Mouse (Mus musculus) gastrocnemius, postnatal 25 days (tissue): ENCODE results near the gene Pde4d. TPM values are rescaled to one million over a fixed set of nuclear protein-coding genes. Genes with fewer than 3 reads are reported as not detected.

ENCODE experiments used
- DNase-seq: peaks from one replicate; pipeline ENCODE4 v3.0.0; 2022
- total RNA-seq, 2 experiments: library from RNA; stranded (reverse); gene quantifications; 1 replicate in 1 of 2; 2 replicates in 1 of 2; pipeline ENCODE4 v1.2.3; 2021

The Pde4d gene
- total RNA-seq, 2 experiments from 2014 or later: 153 to 164 TPM

DNA sequence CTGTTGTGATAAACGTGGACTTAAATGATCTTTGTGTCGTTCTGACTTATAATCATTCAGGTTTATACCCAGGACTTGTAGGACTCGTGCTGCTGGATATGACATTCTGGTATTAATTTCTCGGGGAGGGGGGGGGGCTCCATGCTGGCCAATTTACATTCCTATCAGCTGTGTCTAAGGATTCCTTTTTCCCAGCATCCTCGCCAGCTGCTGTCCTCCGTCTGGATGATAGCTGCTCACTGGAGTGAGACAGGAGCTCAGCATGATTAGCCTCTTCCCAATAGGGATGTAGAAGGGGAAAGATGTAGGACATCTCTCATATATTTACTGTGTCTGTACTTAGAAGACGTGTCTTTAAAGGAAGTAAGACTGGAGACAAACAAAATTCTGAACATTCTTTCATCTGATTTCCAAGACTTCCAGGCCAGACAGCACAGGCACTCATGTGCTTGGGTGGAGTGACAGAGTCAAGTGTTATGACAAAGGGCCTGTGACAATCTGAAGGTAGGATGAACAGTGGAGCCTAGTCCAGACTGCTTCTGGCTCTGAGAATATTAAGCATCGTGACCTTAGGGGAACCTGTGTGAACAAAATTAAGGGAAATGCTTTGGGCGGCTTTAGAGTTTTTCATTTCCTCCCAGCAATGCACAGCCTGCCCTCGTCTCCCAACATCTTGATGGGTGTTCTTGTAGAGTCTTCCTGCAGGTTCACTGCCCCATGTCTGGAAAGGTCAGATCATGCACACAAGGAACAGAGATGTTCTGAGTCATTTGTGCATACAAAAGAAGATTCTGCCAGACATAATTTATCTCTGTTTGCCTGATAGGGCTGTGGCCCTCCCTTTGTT lies 1215.4 kb downstream of the Pde4d start:
- DNase-seq: no peak

DNA sequence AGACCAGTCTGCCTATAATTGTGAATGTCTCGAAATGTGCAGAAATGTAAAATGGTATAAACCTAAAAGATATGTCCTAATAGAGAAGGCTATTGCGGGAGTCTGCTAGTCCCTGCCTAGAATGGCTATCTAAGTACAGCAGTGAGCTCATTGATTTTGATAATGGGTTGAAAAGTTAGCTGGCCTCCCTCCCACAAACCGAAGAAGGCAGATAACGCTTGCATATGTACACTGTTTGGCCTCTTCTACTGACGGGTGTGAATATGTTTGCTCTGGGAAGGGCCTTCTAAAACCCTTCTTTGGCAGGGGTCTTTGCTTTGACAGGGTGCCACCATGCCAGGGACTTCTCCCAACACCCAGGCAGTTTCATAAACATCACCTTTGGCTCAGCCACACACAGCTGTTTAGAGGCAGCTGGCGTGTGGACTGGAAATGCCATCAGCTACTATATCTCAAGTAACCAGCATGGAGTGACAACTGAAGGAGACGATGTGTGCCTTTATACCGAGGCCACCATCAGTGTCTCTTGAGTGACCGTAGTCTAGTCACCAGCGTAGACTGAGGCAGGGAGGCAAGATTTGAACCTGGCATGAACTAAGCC lies 1216.2 kb downstream of the Pde4d start:
- DNase-seq: no peak

DNA sequence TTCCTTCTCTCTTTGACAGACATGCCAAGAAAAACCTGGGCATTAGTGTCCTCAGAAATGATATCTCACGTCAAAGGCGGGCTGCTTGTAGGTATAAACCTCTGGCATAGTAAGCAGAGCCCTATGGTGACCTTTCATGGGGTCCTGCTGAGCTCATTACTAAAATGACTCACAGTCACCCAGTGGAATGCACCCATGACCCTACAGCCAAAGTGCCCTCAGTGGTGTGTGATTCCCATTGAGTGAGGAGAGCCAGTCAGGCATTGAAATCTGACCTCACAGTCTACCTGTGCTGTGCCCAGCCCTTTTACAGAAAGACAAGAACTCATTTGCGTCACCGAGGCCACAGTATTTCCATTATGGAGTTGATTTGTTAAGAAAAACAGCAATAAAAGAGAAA lies 1220.2 kb downstream of the Pde4d start:
- DNase-seq: no peak

DNA sequence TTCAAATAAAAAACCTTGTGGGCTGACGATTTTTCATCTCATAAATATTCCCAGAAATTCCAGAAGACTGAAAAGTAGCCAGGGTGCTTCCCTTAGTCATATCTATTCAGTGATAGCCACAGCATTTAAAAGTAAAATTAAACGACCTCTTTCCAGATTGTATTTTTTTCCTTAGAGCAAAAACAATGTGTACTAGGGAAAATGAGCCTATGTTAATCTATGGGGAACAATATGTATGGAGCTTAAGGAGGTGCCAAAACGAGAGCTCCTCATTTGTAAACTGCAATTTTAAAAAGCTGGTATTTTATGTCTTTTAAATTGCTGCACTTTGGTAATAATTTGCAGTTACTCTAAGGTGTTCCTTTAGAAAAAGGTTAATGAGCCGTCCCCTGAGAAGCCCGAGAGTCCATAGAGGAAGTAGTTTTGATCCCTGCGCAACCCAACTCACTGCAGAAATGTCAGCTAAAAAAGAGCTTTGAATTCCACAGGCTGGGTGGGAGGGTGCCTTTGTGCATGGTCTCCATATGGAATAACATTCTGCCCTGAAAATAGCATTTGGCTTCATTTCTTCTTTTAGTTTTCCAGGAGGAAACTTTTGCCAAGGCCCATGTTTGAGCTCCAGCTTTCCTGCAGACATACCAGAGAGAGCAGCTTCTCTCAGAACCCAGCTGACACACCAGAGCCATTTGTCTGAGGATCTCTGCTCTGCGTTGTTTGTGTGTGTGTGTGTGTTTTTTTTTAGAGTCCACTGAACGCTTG lies 1222.0 kb downstream of the Pde4d start:
- no peak for DNase-seq

DNA sequence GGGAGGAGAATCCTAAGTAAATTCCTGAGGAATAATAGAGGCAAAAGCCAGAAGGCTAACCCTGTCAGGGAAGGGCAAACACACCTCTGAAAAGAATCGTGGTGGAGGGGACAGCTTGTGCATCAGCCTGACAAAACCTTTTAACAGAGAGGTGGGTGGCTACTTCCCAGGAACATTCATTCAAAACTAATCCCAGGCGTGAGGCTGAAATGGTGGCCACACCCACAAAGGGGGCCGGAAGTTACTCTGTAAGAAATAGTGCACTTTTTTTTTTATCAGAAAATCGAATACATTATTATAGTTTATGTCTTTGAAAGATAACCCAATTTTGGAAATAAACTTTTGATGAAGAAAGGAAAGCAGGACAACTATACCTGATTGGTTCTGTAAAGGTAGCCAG lies 1227.3 kb downstream of the Pde4d start:
- no peak for DNase-seq

DNA sequence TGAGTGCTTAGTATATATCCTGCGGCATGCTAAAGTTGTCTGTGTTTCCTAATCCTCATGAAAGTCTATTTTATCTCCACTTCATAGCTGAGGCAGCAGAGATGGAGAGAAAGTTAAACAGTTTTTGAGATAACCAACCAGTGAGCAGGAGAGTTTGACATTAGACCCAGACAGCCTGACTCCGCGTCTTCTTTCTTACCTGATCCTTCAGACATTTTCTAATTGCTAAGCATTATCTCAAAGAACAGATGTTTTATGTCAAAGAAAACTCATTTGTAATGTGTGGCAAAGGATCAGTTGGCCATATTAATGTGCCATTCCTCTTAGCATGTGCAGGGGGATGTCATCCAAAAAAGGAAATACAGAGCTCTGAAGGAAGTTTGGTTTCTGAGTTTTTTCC lies 1227.9 kb downstream of the Pde4d start:
- no peak for DNase-seq

DNA sequence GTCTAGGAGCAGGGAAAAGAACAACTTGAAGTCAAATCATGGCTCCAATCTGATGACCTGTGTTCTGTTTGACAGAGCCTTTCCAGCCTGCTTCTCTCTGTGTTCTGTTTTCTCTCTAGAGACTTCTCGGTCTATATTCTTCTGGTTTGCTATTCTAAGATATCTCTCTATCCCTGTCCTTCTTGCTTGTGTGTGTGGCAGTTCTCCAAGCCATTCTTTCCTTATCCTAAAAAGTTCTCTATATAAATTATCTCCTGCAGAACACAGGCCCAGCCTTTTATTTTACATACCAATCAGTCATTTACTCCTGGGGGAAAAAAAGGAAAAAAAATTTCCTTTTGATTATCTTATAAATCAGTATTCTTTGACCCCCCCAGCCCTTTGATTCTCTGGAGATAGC lies 1229.2 kb downstream of the Pde4d start:
- no peak for DNase-seq

DNA sequence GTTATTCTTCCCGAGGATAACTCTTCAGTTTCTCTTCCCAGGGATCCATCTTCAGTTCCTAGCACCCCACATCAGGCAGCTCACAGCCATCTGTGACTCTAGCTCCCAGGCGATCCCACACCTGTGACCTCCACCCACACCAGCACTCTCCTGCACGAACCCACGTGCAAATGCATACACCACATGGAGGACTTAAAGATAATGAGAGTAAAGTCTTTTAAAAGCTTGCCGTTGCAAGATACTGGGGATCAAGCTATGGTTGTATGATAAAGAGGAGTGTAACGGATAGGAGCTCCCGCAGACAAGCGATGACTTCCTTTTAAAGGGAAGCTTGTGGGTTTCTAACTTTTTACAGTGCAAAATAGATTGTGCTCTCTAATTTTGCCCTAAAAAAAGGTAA lies 1230.5 kb downstream of the Pde4d start:
- DNase-seq: no peak

DNA sequence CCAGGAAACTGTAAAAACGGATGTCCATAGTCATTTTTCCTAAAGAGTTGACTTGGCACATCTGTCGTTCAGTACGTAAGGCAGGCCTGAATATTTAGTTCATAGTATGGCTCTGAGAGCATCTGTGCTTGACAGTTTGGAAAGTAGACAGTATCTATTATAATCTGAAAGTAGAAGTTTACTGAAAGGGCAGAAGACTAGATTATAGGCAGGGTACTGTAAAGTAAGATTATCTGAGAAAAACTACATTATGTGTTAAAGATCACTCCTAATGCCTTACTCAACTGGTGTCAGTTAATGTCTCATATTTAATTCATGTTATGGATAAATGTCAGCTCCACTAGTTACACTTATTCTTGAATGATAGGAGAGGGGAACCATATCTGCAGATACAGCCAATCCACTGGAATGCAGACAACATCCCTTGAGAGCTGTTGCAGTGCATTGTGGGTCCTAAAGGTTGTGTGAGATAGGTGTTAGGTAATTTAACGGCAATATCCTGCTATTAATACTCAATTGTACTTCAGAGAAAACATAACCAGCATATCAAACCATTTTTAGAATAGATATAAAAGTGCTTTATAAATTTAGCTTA lies 1232.0 kb downstream of the Pde4d start:
- DNase-seq: no peak

DNA sequence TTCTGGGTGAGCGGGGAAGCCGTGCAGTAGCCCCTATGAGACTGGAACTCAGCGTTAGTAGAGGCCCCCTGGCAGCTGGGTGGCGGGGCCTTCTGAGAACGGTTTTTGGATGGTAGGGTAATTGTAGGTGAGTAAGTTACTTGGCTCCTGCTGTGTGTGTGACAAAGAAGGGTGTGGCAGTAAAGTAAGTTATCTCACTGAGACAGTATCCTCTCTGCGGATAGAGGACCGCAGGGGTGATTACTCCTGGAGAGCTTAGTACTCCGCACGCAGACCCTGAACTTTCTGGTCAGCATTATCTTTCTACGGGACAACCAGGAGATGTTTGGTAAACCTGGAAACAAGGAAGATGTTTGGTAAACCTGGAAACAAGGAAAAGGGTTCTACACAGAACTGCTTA lies 1233.3 kb downstream of the Pde4d start:
- DNase-seq: no peak

DNA sequence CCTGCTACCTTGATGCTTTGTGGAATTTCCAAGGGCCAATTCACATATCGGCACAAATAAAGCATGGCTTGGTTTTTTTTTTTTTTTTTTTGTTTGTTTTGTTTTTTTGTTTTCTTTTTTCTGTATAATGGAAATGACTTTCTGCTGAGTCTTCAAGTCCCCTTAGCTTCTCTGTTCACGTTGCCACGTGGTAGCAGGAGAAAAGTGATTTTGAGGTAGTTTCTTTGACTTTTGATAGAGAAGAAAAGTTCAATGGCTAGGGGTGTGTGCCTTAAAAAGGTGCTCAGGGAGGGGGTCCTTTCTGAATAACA lies 1235.2 kb downstream of the Pde4d start:
- DNase-seq: no peak

DNA sequence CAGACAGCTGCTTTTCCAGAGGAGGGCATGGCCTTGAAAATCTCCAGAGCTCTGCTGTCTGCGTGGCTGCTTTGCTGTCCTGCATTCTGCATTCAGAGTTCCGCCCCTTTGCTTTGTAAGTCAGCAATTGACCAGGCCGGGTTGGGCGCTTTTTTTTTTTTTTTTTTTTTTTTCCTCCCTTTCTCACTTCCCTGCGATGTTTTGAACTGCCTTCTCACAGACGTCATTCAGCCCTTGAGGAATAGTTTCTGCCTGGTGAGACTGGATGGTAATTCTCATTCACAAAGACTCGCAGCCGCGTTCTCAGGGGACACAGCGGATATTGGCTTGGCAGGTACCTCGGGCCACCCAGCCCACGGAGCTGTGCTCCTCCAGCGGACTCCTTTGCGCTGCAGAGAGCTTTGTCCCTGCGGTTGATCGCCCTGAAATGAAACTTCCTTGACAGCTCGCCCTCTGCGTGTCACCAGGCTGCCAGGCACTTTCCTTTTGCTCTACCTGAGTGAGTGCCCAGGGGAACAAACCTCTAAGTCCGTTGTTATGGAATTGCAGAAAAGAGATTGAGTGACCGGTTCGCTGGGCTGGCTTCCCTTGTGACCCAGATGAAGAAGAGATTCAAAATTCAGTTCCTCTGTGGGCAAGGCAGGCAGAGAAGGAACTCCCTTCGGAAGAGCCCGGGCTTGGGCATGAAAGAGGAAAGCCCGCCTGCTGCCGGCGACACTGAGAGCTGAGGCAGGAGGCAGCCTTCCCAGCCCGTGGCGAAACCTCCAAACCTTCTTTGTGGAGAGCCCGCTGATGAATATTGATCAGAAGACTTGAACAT lies 1235.8 kb downstream of the Pde4d start:
- DNase-seq: peak; percentile 46

DNA sequence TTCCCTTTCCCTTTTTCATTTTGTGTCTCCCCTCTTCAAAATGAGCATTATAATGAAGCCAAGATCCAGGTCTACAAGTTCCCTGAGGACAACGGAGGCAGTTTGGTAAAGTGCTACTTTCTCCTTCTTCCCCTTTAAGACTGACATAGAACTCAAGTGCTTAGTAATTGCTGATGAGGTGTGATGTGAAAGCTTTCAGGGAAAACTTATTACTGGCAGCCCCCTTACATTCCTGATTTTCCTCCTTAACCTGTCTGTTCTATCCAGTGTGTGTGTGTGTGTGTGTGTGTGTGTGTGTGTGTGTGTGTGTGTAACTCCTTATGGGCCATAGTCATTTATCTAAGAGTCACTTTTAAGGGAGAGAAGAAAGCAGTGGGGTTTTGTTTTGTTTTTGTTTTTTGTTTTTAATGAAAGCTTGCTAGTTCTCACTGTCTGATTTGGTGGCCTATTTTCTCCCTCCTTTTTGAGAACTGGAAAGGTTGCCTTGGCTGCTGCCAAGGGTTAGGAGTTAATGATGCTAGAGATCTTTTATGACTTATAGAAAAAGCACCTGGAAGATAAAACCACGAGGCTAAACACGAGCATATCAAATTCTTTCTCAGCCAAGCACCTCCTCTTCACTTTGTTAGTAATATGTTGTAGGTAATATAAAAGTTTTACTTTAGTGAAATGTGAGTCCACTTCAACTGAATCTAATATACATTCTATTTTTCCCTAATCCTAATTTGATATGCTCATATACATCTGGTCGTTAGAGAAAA lies 1236.5 kb downstream of the Pde4d start:
- no peak for DNase-seq

DNA sequence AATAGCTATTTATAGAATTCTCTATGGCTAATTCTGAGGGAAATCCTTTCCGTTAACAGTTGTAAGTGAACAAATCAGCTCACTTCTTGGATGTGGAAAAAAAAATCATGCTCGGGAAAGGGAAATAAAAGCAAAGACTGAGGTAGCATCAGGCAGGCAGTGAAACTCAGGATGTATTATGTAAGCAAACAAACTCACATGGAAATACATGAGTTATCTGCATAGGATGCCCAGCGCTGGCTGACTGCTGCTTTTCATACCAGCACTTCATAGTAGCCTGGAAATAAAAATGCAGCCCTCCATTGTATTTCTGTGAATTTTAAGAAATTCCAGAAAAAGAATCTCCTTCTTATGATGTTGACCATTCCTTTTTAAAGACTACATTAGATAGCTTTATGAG lies 1237.2 kb downstream of the Pde4d start:
- no peak for DNase-seq

DNA sequence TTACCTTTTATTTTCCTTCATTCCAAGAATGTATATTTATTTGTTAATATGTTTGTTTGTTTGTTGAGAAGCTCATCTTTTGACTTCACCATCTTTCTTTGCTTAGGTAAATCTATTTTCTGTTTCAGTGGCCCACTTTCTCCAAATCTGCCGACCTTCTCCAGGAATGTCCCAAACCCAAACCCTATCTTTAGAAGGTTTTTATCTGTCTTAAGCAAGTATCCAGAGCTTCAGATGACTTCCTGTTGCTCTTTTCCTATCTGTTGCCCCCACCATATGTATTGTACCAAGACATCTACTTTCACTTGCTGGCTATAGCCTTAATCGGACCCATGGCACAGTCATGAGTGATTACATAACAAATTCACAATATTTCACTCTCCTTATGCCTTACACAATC lies 1238.4 kb downstream of the Pde4d start:
- DNase-seq: no peak

DNA sequence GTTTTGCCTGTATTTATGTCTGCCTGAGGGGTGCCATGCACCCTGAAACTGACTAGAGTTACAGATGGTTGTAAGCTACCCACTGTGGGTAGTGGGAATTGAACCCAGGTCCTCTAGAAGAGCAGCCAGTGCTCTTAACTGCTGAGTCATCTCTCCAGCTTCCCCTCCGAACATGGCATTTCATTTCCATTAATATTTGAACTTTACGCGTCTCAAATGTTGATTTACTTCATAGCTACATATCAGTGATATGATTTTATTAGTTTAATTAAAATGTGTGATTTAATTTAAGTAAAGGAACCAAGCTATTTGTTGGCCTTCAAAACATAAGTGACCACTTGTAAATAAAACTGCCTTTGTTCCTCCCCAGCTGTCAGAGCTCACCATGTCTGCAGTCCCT lies 1239.4 kb downstream of the Pde4d start:
- no peak for DNase-seq

DNA sequence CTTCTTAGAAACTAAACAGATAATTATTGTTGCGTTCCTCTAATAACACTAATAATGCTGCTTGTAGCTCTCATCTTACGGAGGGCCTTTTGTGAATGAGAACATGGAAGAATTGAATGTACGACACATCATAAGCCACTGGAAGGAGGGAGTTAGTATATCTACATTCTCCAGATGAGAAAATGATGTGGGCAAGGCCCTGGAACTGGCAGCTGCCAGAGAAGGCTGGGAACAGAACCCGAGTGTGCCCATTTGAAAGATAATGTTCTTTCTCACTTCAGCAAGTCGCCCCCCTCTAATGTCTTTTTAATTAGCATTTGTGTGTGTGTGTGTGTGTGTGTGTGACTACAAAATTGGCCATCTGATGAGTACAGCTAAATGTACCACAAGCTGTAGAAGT lies 1240.8 kb downstream of the Pde4d start:
- no peak for DNase-seq

DNA sequence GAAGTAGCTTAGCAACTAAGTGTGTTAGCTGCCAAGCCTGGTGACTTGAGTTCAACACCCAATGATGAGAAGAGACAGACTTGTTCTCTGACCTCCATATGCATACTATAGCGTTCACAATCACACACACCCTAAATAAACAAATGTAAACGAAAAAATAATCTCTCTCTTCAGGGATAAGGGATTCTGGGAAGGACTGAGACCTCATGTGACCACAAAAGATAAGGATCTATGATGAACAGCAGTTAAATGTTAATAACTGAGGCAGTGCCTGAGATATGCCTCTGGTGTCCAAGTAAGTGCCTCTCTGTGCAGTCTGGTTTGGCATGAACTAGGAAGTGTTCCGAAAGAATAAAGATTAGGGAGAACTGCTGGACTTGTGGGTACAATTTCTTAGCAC lies 1243.1 kb downstream of the Pde4d start:
- DNase-seq: no peak

DNA sequence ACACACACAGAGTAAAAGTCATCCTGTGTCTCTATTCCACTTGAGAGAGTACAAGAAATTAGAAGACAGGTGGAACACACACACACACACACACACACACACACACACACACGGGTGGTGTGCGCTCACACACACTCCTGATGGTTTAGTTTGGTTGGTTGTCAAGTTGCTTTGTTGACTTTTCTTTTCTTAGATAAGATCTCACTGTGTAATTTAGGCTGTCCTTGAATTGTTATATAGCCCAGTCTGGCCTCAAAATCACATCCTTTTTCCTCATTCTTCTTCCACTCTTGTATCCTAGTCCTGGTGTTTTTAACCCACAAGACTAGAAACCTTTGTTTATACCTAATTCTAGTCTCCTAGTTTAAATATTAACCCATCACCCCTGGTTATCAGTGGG lies 1244.0 kb downstream of the Pde4d start:
- DNase-seq: no peak

DNA sequence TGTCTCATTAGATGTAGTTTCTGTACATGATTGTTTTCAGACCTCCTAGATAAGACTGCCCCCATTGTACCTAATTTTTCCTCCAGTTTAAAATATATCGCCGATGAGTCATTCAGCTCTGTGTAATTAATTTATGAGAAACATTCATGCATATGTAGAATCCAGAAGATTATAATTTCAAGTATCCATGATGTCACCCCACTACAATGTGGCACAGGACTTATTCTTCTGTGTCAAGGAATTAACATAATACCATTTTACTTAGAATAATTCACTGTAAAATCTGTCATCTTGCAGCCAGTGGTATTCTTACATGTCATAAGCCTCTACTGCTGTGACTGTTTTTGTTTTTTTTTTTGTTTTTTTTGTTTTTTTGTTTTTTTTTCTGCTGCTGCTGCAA lies 1244.5 kb downstream of the Pde4d start:
- DNase-seq: no peak

DNA sequence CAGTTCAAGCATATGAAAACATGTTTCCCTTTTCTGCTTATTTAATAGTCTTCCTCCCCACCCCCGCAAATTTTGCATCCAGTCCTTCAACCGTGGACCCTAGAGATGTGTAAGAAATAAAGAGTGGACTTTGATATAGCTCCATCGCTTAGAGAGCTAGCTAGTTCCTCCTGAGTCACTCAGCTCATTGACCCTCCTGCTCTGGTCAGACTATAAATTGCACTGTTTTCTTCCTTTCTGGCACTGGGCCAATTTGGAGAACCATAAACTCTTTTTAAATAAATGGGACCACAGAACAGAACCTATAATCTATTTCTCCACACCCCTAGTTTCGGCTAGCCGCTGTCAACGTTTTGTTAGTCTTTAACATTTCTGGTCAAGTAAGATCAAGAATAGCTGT lies 1245.3 kb downstream of the Pde4d start:
- DNase-seq: no peak

DNA sequence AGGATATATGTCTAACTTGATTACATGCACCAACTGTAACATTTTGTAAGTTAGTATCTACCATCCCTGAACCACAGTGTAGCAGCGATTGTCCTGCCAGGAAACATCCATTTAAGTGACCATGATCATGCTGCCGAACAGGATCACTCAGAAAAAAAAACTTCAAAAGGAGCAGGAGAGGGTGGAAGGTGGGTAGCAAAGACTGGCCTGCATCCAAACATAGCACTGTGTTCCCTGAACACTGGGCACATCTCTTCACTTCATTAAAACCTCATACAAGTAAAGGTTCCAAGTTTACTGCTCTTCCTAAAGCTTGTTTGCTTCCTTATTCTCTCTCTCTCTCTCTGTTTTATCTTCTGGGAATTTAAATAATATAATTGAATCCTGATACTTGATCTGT lies 1256.4 kb downstream of the Pde4d start:
- no peak for DNase-seq
